Mouse (Mus musculus) liver, embryonic 15.5 days (tissue): ENCODE measurements at regions not wholly inside any gene's neighbourhood (a gene's known extent, or its start where the extent isn't known, plus 50 kb on each side); places are given as distances from the start of the nearest gene placed in this dataset.
A peak's percentile ranks its signal among the peaks of the same experiment; 100 is the strongest.

Experiments used
- ATAC-seq: fragments of 200-750 bp; cut with Nextera tagmentation; 2 replicates; pipeline ENCODE4 v1.8.0; 2017; ENCODE audit warnings: moderate number of reproducible peaks, mild to moderate bottlenecking, moderate library complexity; ENCODE audit not compliant: insufficient read depth
- H3K27ac ChIP-seq: fragments of 300-500 bp; sonication (generic); replicated peaks from 2 replicates; pipeline ENCODE4 v1.5.1; 2015; ENCODE audit warnings: mild to moderate bottlenecking, inconsistent platforms
- H3K27me3 ChIP-seq: fragments of 300-500 bp; sonication (generic); 2 replicates; pipeline ENCODE4 v1.6.1; 2015; ENCODE audit warnings: mild to moderate bottlenecking, inconsistent platforms
- H3K36me3 ChIP-seq: fragments of 300-500 bp; sonication (generic); replicated peaks from 2 replicates; pipeline ENCODE4 v1.6.1; 2015; ENCODE audit warnings: moderate library complexity, mild to moderate bottlenecking, inconsistent platforms
- H3K4me1 ChIP-seq: fragments of 300-500 bp; sonication (generic); replicated peaks from 2 replicates; pipeline ENCODE4 v1.6.1; 2015; ENCODE audit warnings: inconsistent platforms
- H3K4me2 ChIP-seq: fragments of 300-500 bp; sonication (generic); 2 replicates; pipeline ENCODE4 v1.6.1; 2015; ENCODE audit warnings: moderate library complexity, mild to moderate bottlenecking, inconsistent platforms
- H3K4me3 ChIP-seq: fragments of 300-500 bp; sonication (generic); replicated peaks from 2 replicates; pipeline ENCODE4 v1.5.1; 2015; ENCODE audit warnings: mild to moderate bottlenecking, inconsistent platforms
- H3K9ac ChIP-seq: fragments of 300-500 bp; sonication (generic); 2 replicates; pipeline ENCODE4 v1.6.1; 2015; ENCODE audit warnings: moderate library complexity, mild to moderate bottlenecking, inconsistent platforms
- H3K9me3 ChIP-seq: fragments of 300-500 bp; sonication (generic); replicated peaks from 2 replicates; pipeline ENCODE4 v1.6.1; 2016; ENCODE audit warnings: inconsistent platforms
- WGBS: fragments of 180-500 bp; shearing (Covaris S2); methylation state at CpG from one replicate; pipeline ENCODE4 v1.1.7; 2015; ENCODE audit warnings: mixed read lengths; ENCODE audit not compliant: insufficient replicate concordance; 5-methylcytosine and 5-hydroxymethylcytosine counted together

DNA sequence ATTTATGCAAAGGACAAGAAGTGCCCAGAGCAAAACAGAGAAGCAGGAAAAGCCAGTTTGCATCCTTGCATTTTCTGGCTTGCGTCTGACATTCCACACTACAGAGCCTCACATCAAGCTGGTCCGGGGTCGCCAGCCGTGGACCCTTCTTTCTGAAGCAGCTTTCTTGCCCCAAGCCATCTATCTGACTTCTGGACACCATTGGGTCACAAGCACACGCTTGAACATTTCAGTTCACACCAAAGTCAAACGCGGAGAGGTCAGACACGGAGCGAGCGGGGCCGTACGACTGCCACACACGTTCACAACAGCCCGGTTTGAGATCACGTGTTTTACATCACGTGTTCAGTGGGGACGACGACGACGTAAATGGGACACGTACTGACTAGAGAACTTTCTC, 108.9 kb upstream of the D1Pas1 start:
- H3K27ac ChIP-seq: no peak overlapping the region
- 83% methylated on average over 21 of the region's 21 CpGs for WGBS
- ATAC-seq: no peak
- H3K9me3 ChIP-seq: no peaks in the 10 kb centered on the region
- H3K36me3 ChIP-seq: no peaks in the 10 kb centered on the region
- H3K9ac ChIP-seq: no peak overlapping the region
- no peak overlapping the region for H3K4me2 ChIP-seq
- no peaks in the 10 kb centered on the region for H3K4me1 ChIP-seq
- no peaks in the 10 kb centered on the region for H3K27me3 ChIP-seq
- H3K4me3 ChIP-seq: no peak overlapping the region

DNA sequence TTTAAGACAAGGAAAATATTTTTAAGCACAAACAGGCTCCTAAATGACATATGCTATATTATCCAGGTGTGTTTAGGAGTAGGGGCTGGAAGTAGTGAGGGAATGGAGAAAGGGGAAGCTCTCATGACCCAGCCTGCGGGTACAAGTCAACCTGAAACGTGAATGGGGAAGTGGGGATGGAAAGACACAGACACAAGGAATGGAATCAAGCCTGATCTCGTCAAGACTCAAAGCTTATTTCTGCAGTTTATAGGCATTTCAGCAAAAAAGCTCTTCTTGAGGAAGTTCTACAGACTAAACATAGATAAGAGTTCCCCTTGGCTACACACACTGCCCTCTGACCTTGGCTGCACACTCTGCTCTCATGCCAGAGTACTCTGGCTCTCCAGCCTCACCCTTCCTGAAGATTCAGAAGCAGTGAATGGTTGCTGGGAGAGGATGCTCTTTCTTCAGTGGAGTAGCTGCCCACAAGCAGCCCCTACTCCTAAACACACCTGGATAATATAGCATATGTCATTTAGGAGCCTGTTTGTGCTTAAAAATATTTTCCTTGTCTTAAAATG, 106.4 kb upstream of the Rrp15 start:
- WGBS: 24% methylated on average over 3 of the region's 3 CpGs
- no peak for ATAC-seq
- no peak overlapping the region for H3K27ac ChIP-seq

DNA sequence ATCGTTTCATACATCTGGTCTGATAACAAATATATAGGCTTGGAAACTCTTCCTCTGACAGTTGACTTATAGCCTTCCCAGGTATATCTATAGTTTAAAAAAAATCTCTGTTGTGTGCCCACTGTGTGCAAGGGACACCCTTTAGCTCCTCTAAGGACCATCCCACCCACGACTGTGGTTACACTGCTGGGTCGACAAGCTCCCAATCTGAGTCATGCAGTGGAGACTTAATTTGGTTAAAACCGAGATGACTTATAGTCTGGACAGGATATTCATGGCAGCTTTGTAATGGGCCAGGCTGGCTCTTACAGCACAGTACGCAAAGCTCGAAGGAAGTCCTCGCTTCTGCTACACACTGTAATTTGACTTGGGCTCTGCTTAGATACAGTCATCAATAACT, 96.1 kb upstream of the Rrp15 start:
- Histone ChIP-seq H3K27me3 (no peaks in the 10 kb centered on the region), H3K36me3 (no peaks in the 10 kb centered on the region), H3K9me3 (no peaks in the 10 kb centered on the region), H3K4me1 (no peaks in the 10 kb centered on the region), H3K9ac (no peak overlapping the region), H3K27ac (no peak overlapping the region), H3K4me3 (no peak overlapping the region), H3K4me2 (no peak overlapping the region)
- no peak for ATAC-seq
- 70% methylated on average over 7 of the region's 7 CpGs for WGBS

More for the DNA sequence above, 106.4 kb upstream of the Rrp15 start:
- Histone ChIP-seq H3K4me2 (no peak overlapping the region), H3K9me3 (no peaks in the 10 kb centered on the region), H3K27me3 (no peaks in the 10 kb centered on the region), H3K4me3 (no peak overlapping the region), H3K36me3 (no peaks in the 10 kb centered on the region), H3K9ac (no peak overlapping the region), H3K4me1 (no peaks in the 10 kb centered on the region)

DNA sequence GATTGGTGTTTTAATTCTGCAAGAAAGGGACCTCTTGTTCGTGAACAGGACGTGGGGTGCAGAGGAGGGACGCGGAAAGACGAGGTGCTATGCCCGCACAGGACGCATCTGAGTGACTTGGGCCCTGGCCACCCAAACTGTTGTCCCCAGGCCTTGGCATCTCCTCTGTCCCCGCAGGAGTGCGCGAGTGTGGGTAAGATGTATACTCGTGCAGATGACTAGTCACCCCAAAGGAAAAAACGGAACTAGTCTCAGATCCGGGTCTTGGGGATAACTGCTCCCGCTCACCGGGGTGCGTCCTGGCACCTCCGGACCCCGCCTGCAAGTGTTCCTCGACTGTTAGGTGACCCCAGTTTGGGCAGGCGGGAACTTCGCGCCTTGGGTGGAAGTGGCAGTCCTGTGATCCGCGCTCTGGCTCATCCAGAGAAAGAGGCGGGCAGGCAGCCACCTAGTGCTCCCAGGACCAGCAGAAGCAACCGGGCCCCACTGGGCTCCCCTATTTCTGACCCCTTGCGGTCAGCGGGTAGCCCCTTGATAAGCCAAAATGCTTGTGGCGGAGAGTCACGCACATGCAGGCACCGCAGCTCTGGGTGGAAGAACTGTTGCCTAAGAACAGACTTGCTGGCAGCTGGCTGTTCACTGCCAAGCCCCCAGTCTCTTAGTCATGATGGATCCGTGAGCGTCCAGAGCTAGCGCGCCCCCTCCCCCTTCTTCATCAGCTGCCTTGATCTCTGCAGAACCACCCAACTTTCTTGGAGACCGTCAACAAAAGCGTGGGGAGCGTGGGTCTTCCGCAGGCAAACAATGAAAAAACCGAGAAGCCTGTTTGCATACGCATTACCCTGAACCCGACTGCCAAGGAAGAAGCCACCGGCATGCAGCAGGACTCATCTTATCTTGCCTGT, 85.0 kb upstream of the Rrp15 start:
- 1% methylated on average over 43 of the region's 43 CpGs for WGBS
- Histone ChIP-seq H3K27me3 (peaks cover 26% of the 10 kb centered on the region), H3K36me3 (no peaks in the 10 kb centered on the region), H3K4me3 (no peak overlapping the region; the same call in 1 of the 2 replicates), H3K9me3 (no peaks in the 10 kb centered on the region), H3K4me2 (peak overlapping the region; percentile 44), H3K4me1 (no peaks in the 10 kb centered on the region), H3K27ac (no peak overlapping the region), H3K9ac (no peak overlapping the region)
- ATAC-seq: no peak

DNA sequence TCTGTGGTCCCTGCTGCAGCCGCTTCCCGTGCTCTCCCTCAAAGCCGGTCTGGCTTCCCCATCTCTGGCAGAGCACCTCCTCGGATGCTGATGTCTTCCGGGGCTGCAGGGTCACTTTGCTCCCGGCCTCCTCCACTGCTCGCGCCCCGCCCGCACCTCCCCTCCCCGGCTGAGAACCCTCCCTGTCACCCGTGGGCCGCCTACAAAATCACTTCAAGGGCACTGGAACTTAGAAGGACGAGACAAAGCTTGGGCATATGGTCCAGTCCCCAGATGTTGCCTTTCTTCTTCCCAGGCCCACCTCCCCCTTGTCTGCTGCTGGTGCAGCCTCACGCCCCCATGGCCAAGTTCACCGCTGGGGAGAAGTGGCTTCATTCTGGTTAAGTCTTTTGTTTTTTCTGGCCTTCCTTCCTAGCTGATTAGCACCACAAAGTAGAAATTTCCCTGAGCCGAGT, 84.3 kb upstream of the Rrp15 start:
- 2% methylated on average over 17 of the region's 17 CpGs for WGBS
- H3K27me3 ChIP-seq: peaks cover 26% of the 10 kb centered on the region
- no peak for ATAC-seq
- H3K36me3 ChIP-seq: no peaks in the 10 kb centered on the region
- no peak overlapping the region for H3K27ac ChIP-seq
- no peaks in the 10 kb centered on the region for H3K4me1 ChIP-seq
- peak overlapping the region; percentile 44 for H3K4me2 ChIP-seq
- no peaks in the 10 kb centered on the region for H3K9me3 ChIP-seq
- no peak overlapping the region for H3K4me3 ChIP-seq
- no peak overlapping the region for H3K9ac ChIP-seq

DNA sequence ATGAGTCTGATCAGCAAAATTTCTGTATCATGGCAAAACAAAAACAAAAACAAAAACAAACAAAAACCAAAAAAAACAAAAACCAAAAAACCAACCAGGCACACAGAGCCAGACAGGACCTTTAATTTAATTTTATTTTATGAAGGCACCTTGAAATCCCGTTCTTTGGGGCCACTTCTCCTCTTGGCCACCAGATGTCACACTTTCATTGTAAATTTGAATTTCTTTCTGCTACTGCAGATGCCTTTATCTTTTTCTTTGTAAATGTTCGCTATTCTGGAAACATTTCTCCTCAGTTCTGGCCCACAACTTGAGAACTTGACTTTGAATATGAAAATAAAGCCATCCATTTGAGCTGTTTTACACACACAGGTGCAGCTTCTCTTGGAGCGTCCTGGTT, 78.6 kb upstream of the Rrp15 start:
- Histone ChIP-seq H3K4me2 (no peak overlapping the region), H3K4me1 (no peaks in the 10 kb centered on the region), H3K9me3 (no peaks in the 10 kb centered on the region), H3K9ac (no peak overlapping the region), H3K27me3 (peaks cover 8% of the 10 kb centered on the region), H3K4me3 (no peak overlapping the region), H3K36me3 (no peaks in the 10 kb centered on the region), H3K27ac (no peak overlapping the region)
- WGBS: 26% methylated on average over 3 of the region's 3 CpGs
- no peak for ATAC-seq

DNA sequence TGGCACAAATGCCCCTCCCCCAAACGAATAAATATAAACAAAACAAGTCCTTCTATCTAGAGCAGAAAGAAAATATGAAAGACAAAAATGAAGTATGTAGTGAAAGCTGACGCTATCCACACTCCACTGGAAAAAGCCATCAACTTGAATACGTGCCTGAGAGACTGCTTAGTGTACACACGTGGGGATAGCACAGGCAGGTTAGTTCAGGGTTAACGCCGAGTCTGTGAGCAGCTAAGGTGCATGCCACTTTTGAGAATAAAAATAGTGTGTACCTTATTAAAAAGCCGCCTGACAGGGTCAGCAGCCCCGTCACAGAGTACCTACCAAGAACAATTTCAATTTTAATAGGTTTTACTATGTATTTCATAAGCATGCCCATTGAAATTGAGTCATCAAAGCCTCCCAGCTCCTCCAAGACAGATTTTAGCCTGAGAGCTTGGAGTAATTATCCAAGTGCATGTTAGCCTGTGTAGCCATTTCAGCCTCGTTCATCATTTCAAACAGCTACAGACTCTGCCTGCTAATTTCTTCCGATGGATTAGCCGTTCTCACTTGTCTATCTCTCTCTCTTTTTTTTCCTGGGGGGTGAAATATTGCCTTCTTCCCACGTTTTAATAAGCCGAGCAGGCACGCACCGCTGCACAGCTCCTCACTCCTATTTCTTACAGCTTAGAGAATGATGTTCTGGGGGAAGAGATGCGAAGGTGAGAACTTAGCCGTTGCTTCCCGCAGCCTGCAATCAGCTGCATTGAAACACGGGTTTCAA, 59.2 kb upstream of the Rrp15 start:
- Histone ChIP-seq H3K4me1 (no peaks in the 10 kb centered on the region), H3K27ac (no peak overlapping the region), H3K4me3 (no peak overlapping the region), H3K36me3 (no peaks in the 10 kb centered on the region), H3K9ac (no peak overlapping the region), H3K27me3 (no peaks in the 10 kb centered on the region), H3K4me2 (no peak overlapping the region), H3K9me3 (no peaks in the 10 kb centered on the region)
- WGBS: 60% methylated on average over 19 of the region's 19 CpGs
- no peak for ATAC-seq

DNA sequence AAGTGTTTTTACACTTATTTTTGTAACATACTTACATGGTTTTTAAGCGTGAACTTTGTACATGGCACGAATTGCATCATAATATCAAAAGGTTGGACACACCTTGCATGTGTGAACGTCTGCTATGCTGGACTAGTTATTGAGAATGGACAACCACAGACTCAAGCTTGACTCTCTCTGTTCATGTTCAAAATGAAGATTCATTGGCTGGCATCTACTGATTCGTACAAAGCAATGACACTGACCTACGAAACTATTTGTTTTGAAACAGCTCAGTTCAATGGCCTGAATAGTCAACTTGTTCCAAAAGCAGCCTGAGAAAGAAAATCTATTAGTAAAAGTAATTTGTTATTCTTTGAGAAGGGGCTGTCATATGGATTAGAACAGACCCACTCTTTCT, 55.3 kb upstream of the Rrp15 start:
- H3K27ac ChIP-seq: no peak overlapping the region
- H3K4me1 ChIP-seq: no peaks in the 10 kb centered on the region
- H3K36me3 ChIP-seq: no peaks in the 10 kb centered on the region
- no peak overlapping the region for H3K4me3 ChIP-seq
- ATAC-seq: no peak
- no peak overlapping the region for H3K4me2 ChIP-seq
- H3K27me3 ChIP-seq: no peaks in the 10 kb centered on the region
- H3K9ac ChIP-seq: no peak overlapping the region
- 63% methylated on average over 5 of the region's 5 CpGs for WGBS
- H3K9me3 ChIP-seq: no peaks in the 10 kb centered on the region
